Mouse (Mus musculus) midbrain, embryonic 11.5 days (tissue): ENCODE data around the gene Tubgcp2. TPM values are rescaled to one million over a fixed set of nuclear protein-coding genes. Genes with fewer than 3 reads are reported as not detected.
A peak's percentile ranks its signal among the peaks of the same experiment; 100 is the strongest.

Source experiments
- ATAC-seq: fragments of 200-750 bp; cut with Nextera tagmentation; 2 replicates; pipeline ENCODE4 v1.8.0; 2017; ENCODE audit warnings: moderate TSS enrichment, moderate library complexity; ENCODE audit not compliant: low FRiP score
- DNase-seq: peaks from one replicate; pipeline ENCODE4 v3.0.0; 2015; ENCODE audit warnings: low spot score; ENCODE audit errors: missing footprints
- H3K27ac ChIP-seq: fragments of 300-500 bp; sonication (generic); 2 replicates; pipeline ENCODE4 v1.5.1; 2014; ENCODE audit warnings: low read depth, low read length
- H3K27me3 ChIP-seq: fragments of 300-500 bp; sonication (generic); 2 replicates; pipeline ENCODE4 v1.6.1; 2014; ENCODE audit warnings: mild to moderate bottlenecking, low read length, moderate library complexity, mixed read lengths; ENCODE audit not compliant: control insufficient read depth, insufficient read depth
- H3K36me3 ChIP-seq: fragments of 300-500 bp; sonication (generic); 2 replicates; pipeline ENCODE4 v1.6.1; 2014; ENCODE audit warnings: mild to moderate bottlenecking, low read length, moderate library complexity, mixed read lengths; ENCODE audit not compliant: control insufficient read depth, insufficient read depth
- H3K4me1 ChIP-seq: fragments of 300-500 bp; sonication (generic); 2 replicates; pipeline ENCODE4 v1.6.1; 2014; ENCODE audit warnings: low read length; ENCODE audit not compliant: control insufficient read depth, insufficient read depth
- H3K4me2 ChIP-seq: fragments of 300-500 bp; sonication (generic); 2 replicates; pipeline ENCODE4 v1.6.1; 2014; ENCODE audit warnings: mild to moderate bottlenecking, moderate library complexity
- H3K4me3 ChIP-seq: fragments of 300-500 bp; sonication (generic); 2 replicates; pipeline ENCODE4 v1.5.1; 2014; ENCODE audit warnings: low read depth, low read length
- H3K9ac ChIP-seq: fragments of 300-500 bp; sonication (generic); 2 replicates; pipeline ENCODE4 v1.6.1; 2014; ENCODE audit warnings: low read length
- H3K9me3 ChIP-seq: fragments of 300-500 bp; sonication (generic); 2 replicates; pipeline ENCODE4 v1.6.1; 2016; ENCODE audit warnings: low read length; ENCODE audit not compliant: control insufficient read depth
- WGBS: fragments of 180-500 bp; shearing (Covaris S2); extraction: QIAGEN DNeasy Blood & Tissue Kit; methylation state at CpG from one replicate; pipeline ENCODE4 v1.1.7; 2014; 5-methylcytosine and 5-hydroxymethylcytosine counted together
- polyA plus RNA-seq: library from polyadenylated mRNA; unstranded; fragments of >200 nt; fragmentation: Nextera tagmentation; extraction: Ambion mirVana; gene quantifications from 2 replicates; pipeline ENCODE4 v1.2.1, GENCODE M21; 2014

The Tubgcp2 gene
- polyA plus RNA-seq, 1 experiment from 2014 or later, result 58.9 TPM

- Histone ChIP-seq H3K4me2 (no peak overlapping the region), H3K4me3 (no peak overlapping the region), H3K27ac (no peak overlapping the region), H3K27me3 (no peaks in the 10 kb centered on the region), H3K9ac (no peak overlapping the region), H3K4me1 (peaks cover 9% of the 10 kb centered on the region), H3K36me3 (peaks cover 34% of the 10 kb centered on the region), H3K9me3 (no peaks in the 10 kb centered on the region)
- DNase-seq, result peak; percentile 66
- ATAC-seq, result no peak
- WGBS, result 94% methylated on average over 12 of the region's 12 CpGs
These were observed 4.7 kb downstream of the Tubgcp2 start for GRCm38 (mm10) chr7:140031771-140032170.

- Histone ChIP-seq H3K36me3 (peaks cover 8% of the 10 kb centered on the region), H3K9ac (no peak overlapping the region), H3K27me3 (no peaks in the 10 kb centered on the region), H3K9me3 (no peaks in the 10 kb centered on the region), H3K4me3 (no peak overlapping the region), H3K4me1 (no peaks in the 10 kb centered on the region), H3K27ac (no peak overlapping the region), H3K4me2 (no peak overlapping the region)
- no peak for ATAC-seq
- WGBS, result 96% methylated on average over 17 of the region's 17 CpGs
- no peak for DNase-seq
These were observed 25.1 kb downstream of the Tubgcp2 start for GRCm38 (mm10) chr7:140011336-140011735.

- DNase-seq, result no peak
- 96% methylated on average over 9 of the region's 9 CpGs for WGBS
- H3K36me3 ChIP-seq, result peaks cover 24% of the 10 kb centered on the region
These were observed 28.7 kb downstream of the Tubgcp2 start for GRCm38 (mm10) chr7:140007781-140008180.

GRCm38 (mm10) chr7:140006861-140007611 is 29.4 kb downstream of the Tubgcp2 start:
- H3K4me2 ChIP-seq, result no peak overlapping the region
- no peaks in the 10 kb centered on the region for H3K27me3 ChIP-seq
- H3K4me1 ChIP-seq, result no peaks in the 10 kb centered on the region
- DNase-seq (peak; percentile 44), ATAC-seq (no peak)
- H3K36me3 ChIP-seq, result peaks cover 25% of the 10 kb centered on the region
- 94% methylated on average over 9 of the region's 9 CpGs for WGBS
- no peak overlapping the region for H3K4me3 ChIP-seq
- H3K27ac ChIP-seq, result no peak overlapping the region
- H3K9me3 ChIP-seq, result no peaks in the 10 kb centered on the region
- no peak overlapping the region for H3K9ac ChIP-seq

More at GRCm38 (mm10) chr7:140007781-140008180, 28.7 kb downstream of the Tubgcp2 start:
- no peak overlapping the region for H3K4me2 ChIP-seq
- no peaks in the 10 kb centered on the region for H3K27me3 ChIP-seq
- H3K9me3 ChIP-seq, result no peaks in the 10 kb centered on the region
- no peak for ATAC-seq
- no peak overlapping the region for H3K4me3 ChIP-seq
- no peaks in the 10 kb centered on the region for H3K4me1 ChIP-seq
- no peak overlapping the region for H3K9ac ChIP-seq
- H3K27ac ChIP-seq, result no peak overlapping the region

DNA sequence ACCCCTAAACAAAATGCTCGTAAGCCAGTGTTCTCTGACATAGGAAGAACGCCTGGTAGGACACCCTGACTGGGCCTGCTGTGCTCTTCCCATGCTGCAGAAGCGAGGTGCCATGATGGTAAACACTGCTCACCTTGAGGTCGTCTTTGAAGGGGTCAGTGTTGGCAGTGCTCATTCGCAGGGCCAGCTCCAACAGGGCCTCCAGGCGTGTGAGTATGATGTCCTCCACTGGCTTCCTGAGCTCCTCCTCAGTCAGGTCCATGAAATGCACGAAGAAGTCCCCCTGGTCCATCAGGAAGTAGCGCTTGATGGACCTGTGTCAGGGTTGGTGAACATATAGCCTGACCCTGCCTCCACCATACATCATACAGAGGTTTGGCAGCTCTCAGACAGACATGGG is 31.8 kb downstream of the Tubgcp2 start:
- no peak overlapping the region for H3K9ac ChIP-seq
- H3K4me3 ChIP-seq, result no peak overlapping the region
- 93% methylated on average over 8 of the region's 8 CpGs for WGBS
- no peak overlapping the region for H3K4me2 ChIP-seq
- H3K9me3 ChIP-seq, result no peaks in the 10 kb centered on the region
- ATAC-seq (no peak), DNase-seq (peak; percentile 53)
- H3K4me1 ChIP-seq, result no peaks in the 10 kb centered on the region
- peaks cover 34% of the 10 kb centered on the region for H3K36me3 ChIP-seq
- H3K27ac ChIP-seq, result no peak overlapping the region
- no peaks in the 10 kb centered on the region for H3K27me3 ChIP-seq

DNA sequence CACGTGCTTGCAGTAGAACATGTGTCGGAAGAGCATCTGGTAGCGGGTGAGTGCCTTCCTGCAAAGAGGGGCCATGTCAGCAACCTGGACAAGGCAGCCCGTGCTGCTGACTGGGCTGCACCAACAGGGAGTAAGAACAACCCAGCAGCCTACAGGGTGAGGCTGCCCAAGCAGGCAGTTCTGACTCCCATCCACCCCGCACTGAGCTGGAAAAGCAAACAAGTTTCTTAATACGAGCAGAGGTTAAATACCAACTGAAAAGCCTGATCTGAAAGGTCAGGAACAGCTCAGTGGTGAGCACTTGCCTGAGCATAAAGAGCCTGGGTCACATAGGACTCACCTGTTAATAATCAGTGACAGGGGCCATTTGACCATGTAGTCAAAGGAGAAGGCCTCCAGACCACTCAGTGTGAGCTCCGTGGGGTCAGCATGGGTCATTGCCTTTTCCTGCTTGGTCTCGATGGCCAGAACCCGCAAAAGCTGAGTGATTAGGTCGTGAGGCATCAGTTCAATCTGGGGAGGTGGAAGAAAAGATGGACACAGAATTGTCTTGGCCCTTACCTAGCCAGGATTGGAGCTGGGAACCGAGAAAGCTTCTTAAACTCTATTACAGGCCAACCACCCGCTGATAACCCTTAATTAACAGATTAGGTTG is 35.3 kb downstream of the Tubgcp2 start:
- Histone ChIP-seq H3K4me1 (no peaks in the 10 kb centered on the region), H3K27ac (no peak overlapping the region), H3K9ac (no peak overlapping the region), H3K4me2 (no peak overlapping the region), H3K27me3 (no peaks in the 10 kb centered on the region), H3K36me3 (peaks cover 30% of the 10 kb centered on the region), H3K9me3 (no peaks in the 10 kb centered on the region), H3K4me3 (no peak overlapping the region)
- DNase-seq (peak; percentile 71), ATAC-seq (no peak)
- WGBS, result 52% methylated on average over 12 of the region's 12 CpGs

- no peak overlapping the region for H3K9ac ChIP-seq
- no peak for ATAC-seq
- no peak overlapping the region for H3K27ac ChIP-seq
- H3K4me3 ChIP-seq, result no peak overlapping the region
- no peaks in the 10 kb centered on the region for H3K4me1 ChIP-seq
- H3K36me3 ChIP-seq, result peaks cover 21% of the 10 kb centered on the region; the same call in 1 of the 2 replicates
- H3K27me3 ChIP-seq, result no peaks in the 10 kb centered on the region
- WGBS, result 97% methylated on average over 13 of the region's 13 CpGs
- DNase-seq, result peak; percentile 28
- H3K4me2 ChIP-seq, result no peak overlapping the region
- H3K9me3 ChIP-seq, result no peaks in the 10 kb centered on the region
These were observed 37.6 kb downstream of the Tubgcp2 start for GRCm38 (mm10) chr7:139998691-139999350.

- no peak overlapping the region for H3K4me3 ChIP-seq
- WGBS, result 34% methylated on average over 3 of the region's 3 CpGs
- no peaks in the 10 kb centered on the region for H3K9me3 ChIP-seq
- no peak overlapping the region for H3K27ac ChIP-seq
- no peaks in the 10 kb centered on the region for H3K27me3 ChIP-seq
- H3K4me2 ChIP-seq, result no peak overlapping the region
- ATAC-seq (no peak), DNase-seq (peak; percentile 93)
- no peak overlapping the region for H3K9ac ChIP-seq
- no peaks in the 10 kb centered on the region for H3K4me1 ChIP-seq
- H3K36me3 ChIP-seq, result peaks cover 9% of the 10 kb centered on the region; the same call in 1 of the 2 replicates
These were observed 41.8 kb downstream of the Tubgcp2 start for GRCm38 (mm10) chr7:139994676-139995075.

GRCm38 (mm10) chr7:139994202-139994601 is 42.3 kb downstream of the Tubgcp2 start:
- peaks cover 7% of the 10 kb centered on the region; the same call in 1 of the 2 replicates for H3K36me3 ChIP-seq
- 79% methylated on average over 4 of the region's 4 CpGs for WGBS
- no peak overlapping the region for H3K27ac ChIP-seq
- peak; percentile 68 for DNase-seq
- no peaks in the 10 kb centered on the region for H3K4me1 ChIP-seq
- no peak overlapping the region for H3K4me2 ChIP-seq
- no peaks in the 10 kb centered on the region for H3K9me3 ChIP-seq
- no peak overlapping the region for H3K9ac ChIP-seq
- no peaks in the 10 kb centered on the region for H3K27me3 ChIP-seq
- H3K4me3 ChIP-seq, result no peak overlapping the region
- no peak for ATAC-seq
